Mouse (Mus musculus) intestine, embryonic 14.5 days (tissue): ENCODE measurements around the gene Trim63. TPM values are rescaled to one million over a fixed set of nuclear protein-coding genes. Genes with fewer than 3 reads are reported as not detected.

ENCODE experiments used
- ATAC-seq: fragments of 200-750 bp; cut with Nextera tagmentation; replicated peaks from 2 replicates; pipeline ENCODE4 v1.8.0; 2017; ENCODE audit warnings: low read depth, moderate number of reproducible peaks, moderate TSS enrichment, moderate library complexity; ENCODE audit not compliant: low FRiP score, low TSS enrichment
- DNase-seq: peaks from one replicate; pipeline ENCODE4 v3.0.0-alpha.2; 2018; ENCODE audit warnings: low spot score
- H3K27ac ChIP-seq: fragments of 300-500 bp; sonication (generic); 2 replicates; pipeline ENCODE4 v1.5.1; 2014; ENCODE audit warnings: low read depth, mild to moderate bottlenecking, control low read depth
- H3K27me3 ChIP-seq: fragments of 300-500 bp; sonication (generic); replicated peaks from 2 replicates; pipeline ENCODE4 v1.6.1; 2014; ENCODE audit warnings: low read length, control low read depth; ENCODE audit not compliant: control insufficient read depth, insufficient read depth
- H3K36me3 ChIP-seq: fragments of 300-500 bp; sonication (generic); 2 replicates; pipeline ENCODE4 v1.6.1; 2014; ENCODE audit warnings: low read length, control low read depth; ENCODE audit not compliant: control insufficient read depth, insufficient read depth
- H3K4me1 ChIP-seq: fragments of 300-500 bp; sonication (generic); replicated peaks from 2 replicates; pipeline ENCODE4 v1.6.1; 2014; ENCODE audit warnings: low read length, control low read depth, mixed read lengths; ENCODE audit not compliant: control insufficient read depth, insufficient read depth
- H3K4me2 ChIP-seq: fragments of 300-500 bp; sonication (generic); 2 replicates; pipeline ENCODE4 v1.6.1; 2014; ENCODE audit warnings: low read length
- H3K4me3 ChIP-seq: fragments of 300-500 bp; sonication (generic); 2 replicates; pipeline ENCODE4 v1.5.1; 2014; ENCODE audit warnings: low read depth, low read length, control low read depth, mixed read lengths
- H3K9ac ChIP-seq: fragments of 300-500 bp; sonication (generic); 2 replicates; pipeline ENCODE4 v1.6.1; 2014; ENCODE audit warnings: mild to moderate bottlenecking, low read length
- H3K9me3 ChIP-seq: fragments of 300-500 bp; sonication (generic); 2 replicates; pipeline ENCODE4 v1.6.1; 2016; ENCODE audit warnings: low read length, control low read depth; ENCODE audit not compliant: control insufficient read depth
- WGBS: fragments of 180-500 bp; shearing (Covaris S2); extraction: QIAGEN DNeasy Blood & Tissue Kit; methylation state at CpG from one replicate; pipeline ENCODE4 v1.1.7; 2014; 5-methylcytosine and 5-hydroxymethylcytosine counted together
- polyA plus RNA-seq: library from polyadenylated mRNA; unstranded; fragments of >200 nt; fragmentation: Nextera tagmentation; extraction: Ambion mirVana; gene quantifications from 2 replicates; pipeline ENCODE4 v1.2.1, GENCODE M21; 2014

Trim63 gene
- polyA plus RNA-seq, 1 experiment from 2014 or later: not detected

GRCm38 (mm10) chr4:134378089-134378615 is 63.2 kb downstream of the Trim63 start:
- Histone ChIP-seq H3K27me3 (no peaks in the 10 kb centered on the region; the same call in 1 of the 2 replicates), H3K9ac (no peak overlapping the region), H3K27ac (0 out of 2 replicates have a peak overlapping the region, but pooled peaks have one; percentile 7), H3K4me1 (peaks cover 8% of the 10 kb centered on the region; the same call in 1 of the 2 replicates), H3K36me3 (no peaks in the 10 kb centered on the region), H3K4me3 (no peak overlapping the region), H3K4me2 (no peak overlapping the region), H3K9me3 (no peaks in the 10 kb centered on the region)
- WGBS: 32% methylated on average over 10 of the region's 10 CpGs
- ATAC-seq (no peak), DNase-seq (no peak)

Other genes with a start within 250 kb of the Trim63 start
- 23.5 and 24.3 TPM in 2 replicates for gene Cd52, start 220.0 kb upstream of the Trim63 start, polyA plus RNA-seq
- 5.7 and 8.1 TPM in 2 replicates for gene Ubxn11, start 212.6 kb upstream of the Trim63 start, polyA plus RNA-seq
- gene Sh3bgrl3, start 186.3 kb upstream of the Trim63 start, polyA plus RNA-seq: 377 and 393 TPM in 2 replicates
- 46.8 and 60.1 TPM in 2 replicates for gene Cep85, start 128.0 kb upstream of the Trim63 start, polyA plus RNA-seq
- not detected in 2 replicates for gene Gm7534, start 112.1 kb upstream of the Trim63 start, polyA plus RNA-seq
- gene Catsper4, start 87.7 kb upstream of the Trim63 start, polyA plus RNA-seq: 0.19 TPM in 1 of 2 replicates, not detected in the other
- 6.1 and 7.5 TPM in 2 replicates for gene Cnksr1, start 76.7 kb upstream of the Trim63 start, polyA plus RNA-seq
- gene E130218I03Rik, start 71.5 kb upstream of the Trim63 start, polyA plus RNA-seq: 0.24 and 0.41 TPM in 2 replicates
- 17.5 and 20.7 TPM in 2 replicates for gene Zfp593, start 69.5 kb upstream of the Trim63 start, polyA plus RNA-seq
- gene Gm30191, start 68.2 kb upstream of the Trim63 start, polyA plus RNA-seq: not detected in 2 replicates
- 3.8 and 4.5 TPM in 2 replicates for gene Grrp1, start 61.0 kb upstream of the Trim63 start, polyA plus RNA-seq
- gene Pdik1l, start 27.2 kb upstream of the Trim63 start, polyA plus RNA-seq: 18.4 and 20.5 TPM in 2 replicates
- 0.19 and 0.26 TPM in 2 replicates for gene Slc30a2, start 28.1 kb downstream of the Trim63 start, polyA plus RNA-seq
- gene Extl1, start 68.7 kb downstream of the Trim63 start, polyA plus RNA-seq: 1.2 and 1.4 TPM in 2 replicates
- 28.4 and 32.5 TPM in 2 replicates for gene Pafah2, start 81.2 kb downstream of the Trim63 start, polyA plus RNA-seq
- gene Stmn1, start 153.2 kb downstream of the Trim63 start, polyA plus RNA-seq: 1,522 and 1,793 TPM in 2 replicates
- 1.3 and 2.1 TPM in 2 replicates for gene Paqr7, start 181.6 kb downstream of the Trim63 start, polyA plus RNA-seq
- 7.8 and 8.2 TPM in 2 replicates for gene Aunip, start 195.9 kb downstream of the Trim63 start, polyA plus RNA-seq
- gene Mtfr1l, start 220.3 kb downstream of the Trim63 start, polyA plus RNA-seq: 109 and 117 TPM in 2 replicates
- 14.7 and 15.6 TPM in 2 replicates for gene Selenon, start 237.0 kb downstream of the Trim63 start, polyA plus RNA-seq